Mouse (Mus musculus): ENCODE results near the gene Irf9. TPM values are rescaled to one million over a fixed set of nuclear protein-coding genes. Genes with fewer than 3 reads are reported as not detected.
A peak's percentile ranks its signal among the peaks of the same experiment; 100 is the strongest.

The Irf9 gene
- polyA plus RNA-seq, 1 experiment = 3.3 TPM

DNA sequence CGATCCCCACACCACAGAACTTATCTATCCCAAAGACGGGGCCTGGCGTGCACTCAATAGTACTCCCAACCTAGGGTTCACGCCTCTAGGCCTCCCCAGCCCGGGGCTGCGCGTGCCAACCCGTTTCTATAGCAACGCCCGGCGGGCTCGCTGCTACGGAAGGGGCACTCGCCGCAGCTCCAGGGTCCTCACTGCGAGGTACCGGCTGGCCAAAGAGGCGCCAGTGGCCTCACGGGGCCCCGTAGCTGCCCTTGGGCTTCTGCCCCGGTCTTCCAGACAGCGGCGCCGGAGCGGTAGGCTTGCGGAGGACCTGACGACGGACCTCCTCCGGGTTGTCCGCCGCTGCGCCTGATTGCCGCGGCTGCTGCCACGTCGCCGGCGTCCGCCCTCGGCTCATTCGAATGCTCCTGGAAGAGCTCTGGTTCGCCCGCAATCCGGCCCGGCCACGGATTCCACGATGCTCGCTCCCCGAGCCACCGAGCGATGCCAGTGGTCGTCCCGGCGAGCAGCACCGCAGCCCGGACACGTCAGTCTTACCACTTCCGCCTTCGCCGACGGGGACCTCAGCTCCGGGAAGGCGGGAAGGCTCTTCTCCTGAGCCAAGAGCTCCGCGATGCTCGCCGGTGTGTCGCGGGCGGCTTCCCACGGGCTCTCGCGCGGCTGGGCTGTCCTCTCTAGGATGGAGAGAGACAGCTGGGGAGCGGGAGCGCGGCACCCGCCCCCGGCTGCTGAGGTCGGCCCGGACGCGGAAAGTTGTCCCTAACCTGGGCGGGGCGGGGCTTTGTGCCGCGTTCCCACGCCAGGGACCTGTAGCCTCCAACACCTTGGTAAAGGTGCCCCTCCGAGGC, 39.9 kb downstream of the Irf9 start, which contains the start of gene Tm9sf1:
Gene Tm9sf1, minus strand, starts transcription at position 747 of the 848 bp plus-strand sequence.
- H3K4me3 ChIP-seq (replicated peaks) = peak within 1 kb of the TSS; percentile 74
- peaks cover 65% of the 10 kb centered on the region for H3K36me3 ChIP-seq (ENCODE audit: control insufficient read depth)
- H3K9me3 ChIP-seq (ENCODE audit: control insufficient read depth, low read length) = no peaks in the 10 kb centered on the region
- TF ChIP-seq TAL1 (IDR thresholded peaks at IDR 0.05; ENCODE audit: low read length) = no peak
- no peak for TF ChIP-seq GATA1 (IDR thresholded peaks at IDR 0.05; ENCODE audit: low read length)
- peaks cover 65% of the 10 kb centered on the region for H3K4me1 ChIP-seq (ENCODE audit: control insufficient read depth)
- H3K27me3 ChIP-seq (ENCODE audit: control insufficient read depth) = no peaks in the 10 kb centered on the region

DNA sequence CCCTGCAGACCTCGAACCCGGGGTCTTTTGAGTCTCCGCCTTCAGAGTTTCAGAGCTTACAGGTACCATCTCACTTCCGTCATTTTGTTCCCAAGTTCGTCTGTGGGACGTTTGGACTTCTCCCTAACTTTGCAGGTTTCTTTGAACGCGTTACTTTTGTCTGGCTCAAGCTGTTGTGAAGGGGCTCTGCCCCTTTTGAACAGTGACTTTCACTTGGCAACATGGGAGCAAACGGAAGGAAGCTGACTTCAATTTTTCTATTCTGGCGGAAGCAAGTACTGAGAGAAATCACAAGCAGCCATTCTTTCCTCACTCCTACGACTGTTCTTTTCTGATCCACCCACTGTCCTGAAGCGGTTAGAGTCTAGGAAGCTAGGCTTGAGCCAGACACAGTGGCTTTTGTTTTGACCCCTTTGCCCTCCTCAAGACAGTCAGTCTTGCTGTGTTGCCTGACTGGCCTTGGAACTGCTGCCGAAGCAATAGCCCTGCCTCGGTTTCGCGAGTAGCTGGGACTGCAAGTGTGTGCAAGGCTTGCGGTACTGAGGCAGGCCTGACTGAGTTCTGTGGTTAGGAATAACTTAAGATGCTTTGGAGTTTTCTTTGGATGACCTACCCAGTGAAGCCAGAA, 41.0 kb downstream of the Irf9 start:
- Histone ChIP-seq H3K36me3 (ENCODE audit: control insufficient read depth) (peaks cover 54% of the 10 kb centered on the region), H3K9me3 (ENCODE audit: control insufficient read depth, low read length) (no peaks in the 10 kb centered on the region), H3K4me1 (ENCODE audit: control insufficient read depth) (peaks cover 60% of the 10 kb centered on the region), H3K4me3 (replicated peaks) (peak overlapping the region; percentile 74), H3K27me3 (ENCODE audit: control insufficient read depth) (no peaks in the 10 kb centered on the region)
- TF ChIP-seq GATA1 (IDR thresholded peaks at IDR 0.05; ENCODE audit: low read length) (no peak), TAL1 (IDR thresholded peaks at IDR 0.05; ENCODE audit: low read length) (no peak)

DNA sequence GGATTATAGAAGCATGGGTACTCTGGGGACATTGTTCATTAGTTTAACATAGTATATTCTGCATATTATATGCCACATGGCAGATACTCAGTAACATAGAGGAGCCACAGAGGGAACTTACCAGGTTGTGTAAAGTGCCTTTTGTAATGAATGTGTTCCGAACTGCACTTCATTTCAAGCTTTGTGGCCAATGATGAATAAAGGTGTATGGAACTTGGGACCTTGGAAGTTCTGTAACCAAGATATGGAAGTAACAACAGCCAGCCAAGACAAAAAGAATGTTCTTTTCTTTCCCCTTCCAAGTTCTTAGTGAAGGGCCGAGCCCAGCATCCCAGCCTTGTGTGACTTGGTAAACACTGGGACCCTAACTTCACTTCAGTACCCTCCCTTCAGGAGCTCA, 46.5 kb downstream of the Irf9 start, which contains the start of gene Tssk4:
Gene Tssk4, plus strand, starts transcription at position 301 of the 400 bp plus-strand sequence.
- TF ChIP-seq TAL1 (IDR thresholded peaks at IDR 0.05; ENCODE audit: low read length) = no peak
- TF ChIP-seq GATA1 (IDR thresholded peaks at IDR 0.05; ENCODE audit: low read length) = no peak
- Histone ChIP-seq H3K4me1 (ENCODE audit: control insufficient read depth) (peaks cover 21% of the 10 kb centered on the region), H3K9me3 (ENCODE audit: control insufficient read depth, low read length) (no peaks in the 10 kb centered on the region), H3K4me3 (replicated peaks) (no peak within 1 kb of the TSS), H3K27me3 (ENCODE audit: control insufficient read depth) (peaks cover 3% of the 10 kb centered on the region; the same call in 1 of the 2 replicates), H3K36me3 (ENCODE audit: control insufficient read depth) (peaks cover 21% of the 10 kb centered on the region)

DNA sequence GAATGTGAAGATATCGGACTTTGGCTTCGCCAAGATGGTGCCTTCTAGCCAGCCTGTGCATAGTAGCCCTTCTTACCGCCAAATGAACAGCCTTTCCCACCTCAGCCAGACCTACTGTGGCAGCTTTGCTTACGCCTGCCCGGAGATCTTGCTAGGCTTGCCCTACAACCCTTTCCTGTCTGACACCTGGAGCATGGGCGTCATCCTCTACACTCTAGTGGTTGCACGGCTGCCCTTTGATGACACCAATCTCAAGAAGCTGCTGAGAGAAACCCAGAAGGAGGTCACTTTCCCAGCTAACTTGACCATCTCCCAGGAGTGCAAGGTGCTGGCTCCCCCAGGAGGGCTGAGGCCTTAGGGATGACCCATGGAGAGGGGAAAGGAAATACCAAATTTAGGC, 48.2 kb downstream of the Irf9 start:
- no peak for TF ChIP-seq GATA1 (IDR thresholded peaks at IDR 0.05; ENCODE audit: low read length)
- no peak for TF ChIP-seq TAL1 (IDR thresholded peaks at IDR 0.05; ENCODE audit: low read length)
- H3K27me3 ChIP-seq (ENCODE audit: control insufficient read depth) = peaks cover 3% of the 10 kb centered on the region; the same call in 1 of the 2 replicates
- peaks cover 8% of the 10 kb centered on the region; the same call in 1 of the 2 replicates for H3K4me1 ChIP-seq (ENCODE audit: control insufficient read depth)
- peaks cover 10% of the 10 kb centered on the region for H3K36me3 ChIP-seq (ENCODE audit: control insufficient read depth)
- H3K9me3 ChIP-seq (ENCODE audit: control insufficient read depth, low read length) = no peaks in the 10 kb centered on the region
- H3K4me3 ChIP-seq (replicated peaks) = no peak overlapping the region

DNA sequence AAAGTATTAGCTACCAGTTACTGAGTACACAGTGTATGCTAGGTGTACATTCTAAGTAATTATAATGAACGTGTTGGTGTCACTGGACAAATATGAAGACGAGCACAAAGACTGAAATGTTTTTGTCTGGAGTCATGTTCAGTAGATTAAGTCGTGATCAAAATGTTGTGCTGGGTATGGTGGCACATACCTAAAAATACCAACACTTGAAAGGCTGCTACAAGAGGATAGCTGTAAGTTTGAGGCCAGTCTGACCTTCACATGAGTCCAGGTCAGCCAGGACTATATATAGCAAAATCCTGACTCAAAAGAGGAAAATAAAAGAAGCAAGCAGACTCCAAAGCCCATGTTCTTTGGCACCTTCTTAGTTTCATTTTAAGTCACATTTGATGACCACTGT, 53.6 kb downstream of the Irf9 start:
- H3K27me3 ChIP-seq (ENCODE audit: control insufficient read depth) = no peaks in the 10 kb centered on the region
- no peak overlapping the region for H3K4me3 ChIP-seq (replicated peaks)
- H3K9me3 ChIP-seq (ENCODE audit: control insufficient read depth, low read length) = no peaks in the 10 kb centered on the region
- TF ChIP-seq GATA1 (IDR thresholded peaks at IDR 0.05; ENCODE audit: low read length) (no peak), TAL1 (IDR thresholded peaks at IDR 0.05; ENCODE audit: low read length) (no peak)
- H3K36me3 ChIP-seq (ENCODE audit: control insufficient read depth) = peaks cover 27% of the 10 kb centered on the region
- peaks cover 31% of the 10 kb centered on the region for H3K4me1 ChIP-seq (ENCODE audit: control insufficient read depth)

DNA sequence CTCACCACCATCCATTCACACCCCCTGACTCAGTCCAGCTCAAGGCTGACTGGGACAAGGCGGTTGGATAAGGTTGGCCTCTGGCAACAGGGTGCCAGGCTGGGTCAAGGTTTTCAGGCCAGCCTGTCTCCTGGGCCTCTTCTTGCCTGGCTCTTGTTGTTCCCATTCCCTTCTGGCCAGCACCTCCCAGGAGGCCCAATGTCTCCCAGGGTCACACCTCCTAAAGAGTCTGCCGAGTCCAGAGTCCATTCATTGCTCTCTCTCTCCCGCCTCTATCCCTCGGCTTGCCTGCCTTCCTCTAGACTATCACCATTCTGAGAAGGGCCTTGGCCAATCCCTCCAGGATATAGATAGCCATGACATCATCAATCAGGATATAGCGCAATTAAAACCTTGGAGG, 54.6 kb downstream of the Irf9 start:
- Histone ChIP-seq H3K27me3 (ENCODE audit: control insufficient read depth) (no peaks in the 10 kb centered on the region), H3K4me3 (replicated peaks) (no peak overlapping the region), H3K9me3 (ENCODE audit: control insufficient read depth, low read length) (no peaks in the 10 kb centered on the region), H3K36me3 (ENCODE audit: control insufficient read depth) (peaks cover 37% of the 10 kb centered on the region), H3K4me1 (ENCODE audit: control insufficient read depth) (peaks cover 31% of the 10 kb centered on the region)
- no peak for TF ChIP-seq TAL1 (IDR thresholded peaks at IDR 0.05; ENCODE audit: low read length)
- no peak for TF ChIP-seq GATA1 (IDR thresholded peaks at IDR 0.05; ENCODE audit: low read length)

Other genes starting within 250 kb of the Irf9 start
- 9.0 and 11.6 TPM in 2 replicates for gene Dhrs4, start 124.8 kb upstream of the Irf9 start, polyA plus RNA-seq (2012)
- 0.03 TPM in 1 of 2 replicates, not detected in the other for gene Carmil3, start 112.9 kb upstream of the Irf9 start, polyA plus RNA-seq (2012)
- gene Cpne6, start 93.1 kb upstream of the Irf9 start, polyA plus RNA-seq (2012) = not detected in 2 replicates
- 0.01 TPM in 1 of 2 replicates, not detected in the other for gene Nrl, start 78.6 kb upstream of the Irf9 start, polyA plus RNA-seq (2012)
- 6.1 and 9.3 TPM in 2 replicates for gene Pck2, start 63.3 kb upstream of the Irf9 start, polyA plus RNA-seq (2012)
- 3.5 and 4.3 TPM in 2 replicates for gene Dcaf11, start 43.6 kb upstream of the Irf9 start, polyA plus RNA-seq (2012)
- not detected in 2 replicates for gene A730061H03Rik, start 43.2 kb upstream of the Irf9 start, polyA plus RNA-seq (2012)
- gene Fitm1, start 28.0 kb upstream of the Irf9 start, polyA plus RNA-seq (2012) = not detected in 2 replicates
- 3.2 and 4.3 TPM in 2 replicates for gene Psme1, start 25.4 kb upstream of the Irf9 start, polyA plus RNA-seq (2012)
- 3.5 and 3.8 TPM in 2 replicates for gene Emc9, start 18.3 kb upstream of the Irf9 start, polyA plus RNA-seq (2012)
- gene Psme2, start 12.5 kb upstream of the Irf9 start, polyA plus RNA-seq (2012) = 4.4 and 7.0 TPM in 2 replicates
- 0.86 and 1.1 TPM in 2 replicates for gene Rnf31, start 11.9 kb upstream of the Irf9 start, polyA plus RNA-seq (2012)
- gene Rec8, start 14.5 kb downstream of the Irf9 start, polyA plus RNA-seq (2012) = 0.14 and 0.15 TPM in 2 replicates
- 2.2 and 2.9 TPM in 2 replicates for gene Ipo4, start 32.4 kb downstream of the Irf9 start, polyA plus RNA-seq (2012)
- 0.01 and 0.44 TPM in 2 replicates for gene Gm49378, start 34.3 kb downstream of the Irf9 start, polyA plus RNA-seq (2012)
- gene Tm9sf1, start 40.2 kb downstream of the Irf9 start, polyA plus RNA-seq (2012) = 1.1 and 1.7 TPM in 2 replicates
- 0.05 TPM in 1 of 2 replicates, not detected in the other for gene Tssk4, start 46.6 kb downstream of the Irf9 start, polyA plus RNA-seq (2012)
- 1.0 and 1.4 TPM in 2 replicates for gene Mdp1, start 56.9 kb downstream of the Irf9 start, polyA plus RNA-seq (2012)
- gene Gmpr2, start 68.4 kb downstream of the Irf9 start, polyA plus RNA-seq (2012) = 1.9 and 2.5 TPM in 2 replicates
- 6.8 and 9.0 TPM in 2 replicates for gene Nedd8, start 68.6 kb downstream of the Irf9 start, polyA plus RNA-seq (2012)
- 3.6 and 4.0 TPM in 2 replicates for gene Tinf2, start 78.2 kb downstream of the Irf9 start, polyA plus RNA-seq (2012)
- 0.03 and 0.05 TPM in 2 replicates for gene Tgm1, start 110.4 kb downstream of the Irf9 start, polyA plus RNA-seq (2012)
- 0.28 and 0.46 TPM in 2 replicates for gene Rabggta, start 118.7 kb downstream of the Irf9 start, polyA plus RNA-seq (2012)
- gene Dhrs1, start 142.1 kb downstream of the Irf9 start, polyA plus RNA-seq (2012) = 0.64 TPM in 1 of 2 replicates, not detected in the other
- 1.1 and 1.5 TPM in 2 replicates for gene Nop9, start 142.1 kb downstream of the Irf9 start, polyA plus RNA-seq (2012)
- 0.08 and 0.22 TPM in 2 replicates for gene Cideb, start 154.9 kb downstream of the Irf9 start, polyA plus RNA-seq (2012)
- not detected in 2 replicates for gene Ltb4r2, start 157.9 kb downstream of the Irf9 start, polyA plus RNA-seq (2012)
- 0.08 and 0.13 TPM in 2 replicates for gene Ltb4r1, start 162.4 kb downstream of the Irf9 start, polyA plus RNA-seq (2012)
- gene Adcy4, start 180.5 kb downstream of the Irf9 start, polyA plus RNA-seq (2012) = 0.02 TPM in 1 of 2 replicates, not detected in the other
- gene Ripk3, start 185.3 kb downstream of the Irf9 start, polyA plus RNA-seq (2012) = 0.47 and 0.58 TPM in 2 replicates
- gene Nfatc4, start 219.6 kb downstream of the Irf9 start, polyA plus RNA-seq (2012) = not detected in 2 replicates

All from erythroblast, embryonic 14.5 days (primary cell).